Mouse (Mus musculus): ENCODE data around the gene Kifap3.

GRCm38 (mm10) chr1:163910785-163911184 is 131.4 kb downstream of the Kifap3 start:
- TF ChIP-seq CTCF (IDR thresholded peaks at IDR 0.05; ENCODE audit: low read depth) (no peak), EP300 (optimal IDR thresholded peaks at IDR 0.05) (no peak)

All from stomach, postnatal 0 days (tissue).